Mouse (Mus musculus): ENCODE measurements at regions not wholly inside any gene's neighbourhood (a gene's known extent, or its start where the extent isn't known, plus 50 kb on each side); places are given as distances from the start of the nearest gene placed in this dataset.
"Not testable (repeated sequence)": the region's sequence is repeated elsewhere in the genome, so short reads cannot be mapped to it uniquely, and the experiment has no call there.

- no peaks in the 10 kb centered on the region for H3K27me3 ChIP-seq (ENCODE audit: control insufficient read depth, insufficient read depth, low read length)
- no peaks in the 10 kb centered on the region for H3K9me3 ChIP-seq (ENCODE audit: control insufficient read depth, low read length)
- H3K4me1 ChIP-seq (ENCODE audit: control insufficient read depth, insufficient read depth, low read length), result no peaks in the 10 kb centered on the region
- DNase-seq (ENCODE audit: low spot score) (no peak), ATAC-seq (ENCODE audit: insufficient read depth, low FRiP score, low TSS enrichment) (no peak)
- no peak overlapping the region for H3K4me3 ChIP-seq (ENCODE audit: low read depth, low read length)
- no peak overlapping the region for H3K9ac ChIP-seq (ENCODE audit: low read length)
- WGBS, result 100% methylated on average over 1 of the region's 1 CpGs
- no peak overlapping the region for H3K27ac ChIP-seq (ENCODE audit: low read depth, low read length)
- no peaks in the 10 kb centered on the region for H3K36me3 ChIP-seq (ENCODE audit: control insufficient read depth, insufficient read depth, low read length)
- H3K4me2 ChIP-seq (ENCODE audit: low read depth), result no peak overlapping the region
These were observed 291.5 kb downstream of the Diras2 start for GRCm38 (mm10) chr13:52239563-52239962.

- no peak for ATAC-seq (ENCODE audit: insufficient read depth, low FRiP score, low TSS enrichment)
- Histone ChIP-seq H3K4me1 (ENCODE audit: control insufficient read depth, insufficient read depth, low read length) (no peaks in the 10 kb centered on the region), H3K9me3 (ENCODE audit: control insufficient read depth, low read length) (no peaks in the 10 kb centered on the region), H3K9ac (ENCODE audit: low read length) (no peak overlapping the region), H3K4me3 (ENCODE audit: low read depth, low read length) (no peak overlapping the region), H3K4me2 (ENCODE audit: low read depth) (no peak overlapping the region), H3K27me3 (ENCODE audit: control insufficient read depth, insufficient read depth, low read length) (no peaks in the 10 kb centered on the region), H3K36me3 (ENCODE audit: control insufficient read depth, insufficient read depth, low read length) (no peaks in the 10 kb centered on the region), H3K27ac (ENCODE audit: low read depth, low read length) (no peak overlapping the region)
- WGBS, result 72% methylated on average over 1 of the region's 1 CpGs
- no peak for DNase-seq (ENCODE audit: low spot score)
These were observed 289.3 kb downstream of the Diras2 start for GRCm38 (mm10) chr13:52241761-52242160.

DNA sequence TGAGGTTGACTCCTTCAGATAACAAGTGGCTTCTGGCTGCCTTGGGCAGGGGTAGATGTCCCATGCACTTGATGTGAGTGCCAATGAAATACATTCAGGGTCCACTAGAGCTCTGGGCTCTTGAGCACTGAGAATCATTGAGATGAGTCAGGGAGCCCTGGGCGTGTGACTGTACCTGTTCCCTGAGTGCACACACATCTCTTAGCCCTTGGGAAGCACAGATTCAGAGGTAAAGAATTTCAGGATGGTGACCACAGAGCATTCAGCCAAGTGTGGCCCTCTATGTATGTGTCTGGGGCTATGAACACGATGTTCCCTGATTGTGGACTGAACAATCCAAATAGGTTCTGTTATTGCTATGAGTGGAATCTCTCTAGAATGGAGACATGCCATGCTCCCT is 281.6 kb downstream of the Diras2 start:
- Histone ChIP-seq H3K27ac (ENCODE audit: low read depth, low read length) (no peak overlapping the region), H3K4me3 (ENCODE audit: low read depth, low read length) (no peak overlapping the region), H3K9ac (ENCODE audit: low read length) (no peak overlapping the region), H3K4me1 (ENCODE audit: control insufficient read depth, insufficient read depth, low read length) (no peaks in the 10 kb centered on the region), H3K27me3 (ENCODE audit: control insufficient read depth, insufficient read depth, low read length) (no peaks in the 10 kb centered on the region), H3K4me2 (ENCODE audit: low read depth) (no peak overlapping the region), H3K36me3 (ENCODE audit: control insufficient read depth, insufficient read depth, low read length) (no peaks in the 10 kb centered on the region), H3K9me3 (ENCODE audit: control insufficient read depth, low read length) (no peaks in the 10 kb centered on the region)
- no peak for DNase-seq (ENCODE audit: low spot score)
- ATAC-seq (ENCODE audit: insufficient read depth, low FRiP score, low TSS enrichment), result no peak
- WGBS, result 92% methylated on average over 2 of the region's 2 CpGs

DNA sequence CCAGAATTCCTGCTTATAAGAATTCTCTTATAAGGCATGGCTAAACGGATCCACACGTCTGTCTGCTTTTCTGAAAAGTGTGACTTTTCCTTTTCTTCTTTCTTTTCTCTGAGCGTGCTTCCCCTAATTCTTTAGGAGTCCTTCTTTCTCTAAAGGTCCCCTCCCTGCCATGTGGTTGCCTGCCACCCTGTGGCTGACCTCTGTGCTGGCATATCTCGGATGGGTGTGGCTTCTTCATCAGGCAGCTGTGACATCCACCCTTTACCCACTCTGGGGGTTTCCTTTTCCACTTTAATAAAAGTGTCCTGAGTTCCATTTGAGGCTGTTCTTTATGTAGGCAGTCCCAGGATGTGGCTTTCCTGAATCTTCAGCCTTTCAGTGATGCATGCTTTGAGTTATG is 280.7 kb downstream of the Diras2 start:
- no peak for DNase-seq (ENCODE audit: low spot score)
- no peaks in the 10 kb centered on the region for H3K9me3 ChIP-seq (ENCODE audit: control insufficient read depth, low read length)
- no peak overlapping the region for H3K27ac ChIP-seq (ENCODE audit: low read depth, low read length)
- H3K4me3 ChIP-seq (ENCODE audit: low read depth, low read length), result no peak overlapping the region
- 63% methylated on average over 4 of the region's 4 CpGs for WGBS
- no peaks in the 10 kb centered on the region for H3K27me3 ChIP-seq (ENCODE audit: control insufficient read depth, insufficient read depth, low read length)
- H3K9ac ChIP-seq (ENCODE audit: low read length), result no peak overlapping the region
- H3K36me3 ChIP-seq (ENCODE audit: control insufficient read depth, insufficient read depth, low read length), result no peaks in the 10 kb centered on the region
- no peak overlapping the region for H3K4me2 ChIP-seq (ENCODE audit: low read depth)
- H3K4me1 ChIP-seq (ENCODE audit: control insufficient read depth, insufficient read depth, low read length), result no peaks in the 10 kb centered on the region
- ATAC-seq (ENCODE audit: insufficient read depth, low FRiP score, low TSS enrichment), result no peak

DNA sequence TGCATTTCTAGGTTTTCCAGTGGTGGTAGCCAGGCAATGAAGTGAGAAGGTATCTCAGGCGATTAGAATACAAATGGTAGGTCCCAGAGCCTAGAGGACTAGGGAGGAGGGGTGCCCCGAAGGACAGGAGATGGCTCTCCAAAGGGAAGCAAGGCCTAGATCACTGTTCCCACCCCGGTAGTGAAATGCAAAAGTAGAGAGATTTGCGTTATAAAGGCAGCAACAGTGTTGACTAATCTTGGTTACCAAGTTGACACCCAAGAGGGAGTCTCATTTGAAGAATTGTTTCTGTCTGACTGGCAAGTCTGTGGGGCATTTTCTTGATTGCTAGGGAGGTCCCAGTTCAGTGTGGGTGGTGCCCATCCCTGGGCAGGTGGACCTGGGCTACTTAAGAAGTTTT is 278.8 kb downstream of the Diras2 start:
- DNase-seq (ENCODE audit: low spot score) (no peak), ATAC-seq (ENCODE audit: insufficient read depth, low FRiP score, low TSS enrichment) (no peak)
- H3K4me1 ChIP-seq (ENCODE audit: control insufficient read depth, insufficient read depth, low read length), result no peaks in the 10 kb centered on the region
- no peaks in the 10 kb centered on the region for H3K36me3 ChIP-seq (ENCODE audit: control insufficient read depth, insufficient read depth, low read length)
- no peaks in the 10 kb centered on the region for H3K9me3 ChIP-seq (ENCODE audit: control insufficient read depth, low read length)
- WGBS, result 37% methylated on average over 4 of the region's 4 CpGs
- no peak overlapping the region for H3K27ac ChIP-seq (ENCODE audit: low read depth, low read length)
- H3K4me2 ChIP-seq (ENCODE audit: low read depth), result no peak overlapping the region
- H3K27me3 ChIP-seq (ENCODE audit: control insufficient read depth, insufficient read depth, low read length), result no peaks in the 10 kb centered on the region
- H3K9ac ChIP-seq (ENCODE audit: low read length), result no peak overlapping the region
- no peak overlapping the region for H3K4me3 ChIP-seq (ENCODE audit: low read depth, low read length)

DNA sequence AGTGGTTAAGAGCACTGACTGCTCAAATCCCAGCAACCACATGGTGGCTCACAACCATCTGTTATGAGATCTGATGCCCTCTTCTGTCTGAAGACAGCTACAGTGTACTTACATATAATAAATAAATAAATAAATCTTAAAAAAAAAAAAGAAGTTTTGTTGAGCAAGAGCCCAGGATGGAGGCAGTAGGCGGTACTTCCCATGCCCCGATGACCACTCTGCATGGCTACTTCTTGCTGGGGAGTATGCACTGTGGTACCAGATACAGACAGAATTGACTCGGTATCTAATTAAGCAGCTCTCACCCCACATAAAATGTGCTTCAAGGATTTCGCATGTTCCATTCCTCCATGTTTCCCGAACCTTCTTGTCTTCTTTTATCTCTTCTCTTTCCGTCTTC is 278.4 kb downstream of the Diras2 start:
- H3K4me3 ChIP-seq (ENCODE audit: low read depth, low read length); H3K27ac ChIP-seq (ENCODE audit: low read depth, low read length); DNase-seq (ENCODE audit: low spot score); H3K9me3 ChIP-seq (ENCODE audit: control insufficient read depth, low read length); H3K9ac ChIP-seq (ENCODE audit: low read length); H3K36me3 ChIP-seq (ENCODE audit: control insufficient read depth, insufficient read depth, low read length); H3K4me2 ChIP-seq (ENCODE audit: low read depth); H3K4me1 ChIP-seq (ENCODE audit: control insufficient read depth, insufficient read depth, low read length); ATAC-seq (ENCODE audit: insufficient read depth, low FRiP score, low TSS enrichment); H3K27me3 ChIP-seq (ENCODE audit: control insufficient read depth, insufficient read depth, low read length): not testable (repeated sequence)
- 40% methylated on average over 6 of the region's 6 CpGs for WGBS

- 34% methylated on average over 8 of the region's 8 CpGs for WGBS
- no peaks in the 10 kb centered on the region for H3K36me3 ChIP-seq (ENCODE audit: control insufficient read depth, insufficient read depth, low read length)
- H3K27me3 ChIP-seq (ENCODE audit: control insufficient read depth, insufficient read depth, low read length), result no peaks in the 10 kb centered on the region
- no peaks in the 10 kb centered on the region for H3K9me3 ChIP-seq (ENCODE audit: control insufficient read depth, low read length)
- H3K4me1 ChIP-seq (ENCODE audit: control insufficient read depth, insufficient read depth, low read length), result no peaks in the 10 kb centered on the region
- H3K9ac ChIP-seq (ENCODE audit: low read length), result no peak overlapping the region
- ATAC-seq (ENCODE audit: insufficient read depth, low FRiP score, low TSS enrichment), result no peak
- no peak overlapping the region for H3K4me3 ChIP-seq (ENCODE audit: low read depth, low read length)
- H3K27ac ChIP-seq (ENCODE audit: low read depth, low read length), result no peak overlapping the region
- DNase-seq (ENCODE audit: low spot score), result peak; percentile 47
- H3K4me2 ChIP-seq (ENCODE audit: low read depth), result no peak overlapping the region
These were observed 277.9 kb downstream of the Diras2 start for GRCm38 (mm10) chr13:52253138-52253537.

GRCm38 (mm10) chr13:52254185-52254584 is 276.9 kb downstream of the Diras2 start:
- H3K4me2 ChIP-seq (ENCODE audit: low read depth), result no peak overlapping the region
- no peaks in the 10 kb centered on the region for H3K4me1 ChIP-seq (ENCODE audit: control insufficient read depth, insufficient read depth, low read length)
- no peak overlapping the region for H3K27ac ChIP-seq (ENCODE audit: low read depth, low read length)
- ATAC-seq (ENCODE audit: insufficient read depth, low FRiP score, low TSS enrichment) (no peak), DNase-seq (ENCODE audit: low spot score) (peak; percentile 75)
- H3K27me3 ChIP-seq (ENCODE audit: control insufficient read depth, insufficient read depth, low read length), result no peaks in the 10 kb centered on the region
- H3K36me3 ChIP-seq (ENCODE audit: control insufficient read depth, insufficient read depth, low read length), result no peaks in the 10 kb centered on the region
- H3K9ac ChIP-seq (ENCODE audit: low read length), result no peak overlapping the region
- H3K9me3 ChIP-seq (ENCODE audit: control insufficient read depth, low read length), result no peaks in the 10 kb centered on the region
- no peak overlapping the region for H3K4me3 ChIP-seq (ENCODE audit: low read depth, low read length)
- WGBS, result 20% methylated on average over 9 of the region's 9 CpGs

GRCm38 (mm10) chr13:52255697-52256096 is 275.4 kb downstream of the Diras2 start:
- H3K27ac ChIP-seq (ENCODE audit: low read depth, low read length), result no peak overlapping the region
- ATAC-seq (ENCODE audit: insufficient read depth, low FRiP score, low TSS enrichment) (no peak), DNase-seq (ENCODE audit: low spot score) (peak; percentile 30)
- H3K9ac ChIP-seq (ENCODE audit: low read length), result no peak overlapping the region
- no peak overlapping the region for H3K4me2 ChIP-seq (ENCODE audit: low read depth)
- no peaks in the 10 kb centered on the region for H3K9me3 ChIP-seq (ENCODE audit: control insufficient read depth, low read length)
- no peaks in the 10 kb centered on the region for H3K36me3 ChIP-seq (ENCODE audit: control insufficient read depth, insufficient read depth, low read length)
- no peaks in the 10 kb centered on the region for H3K4me1 ChIP-seq (ENCODE audit: control insufficient read depth, insufficient read depth, low read length)
- WGBS, result 70% methylated on average over 5 of the region's 5 CpGs
- no peaks in the 10 kb centered on the region for H3K27me3 ChIP-seq (ENCODE audit: control insufficient read depth, insufficient read depth, low read length)
- no peak overlapping the region for H3K4me3 ChIP-seq (ENCODE audit: low read depth, low read length)
